Mouse (Mus musculus): ENCODE measurements around the gene Pate3. TPM values are rescaled to one million over a fixed set of nuclear protein-coding genes. Genes with fewer than 3 reads are reported as not detected.
"Not testable (repeated sequence)": the region's sequence is repeated elsewhere in the genome, so short reads cannot be mapped to it uniquely, and the experiment has no call there.

Gene Pate3
- total RNA-seq (2014; rRNA removed) (not detected in 2 replicates), polyA plus RNA-seq (2015; fragmentation: Nextera tagmentation; extraction: Ambion mirVana) (not detected in 2 replicates)

DNA sequence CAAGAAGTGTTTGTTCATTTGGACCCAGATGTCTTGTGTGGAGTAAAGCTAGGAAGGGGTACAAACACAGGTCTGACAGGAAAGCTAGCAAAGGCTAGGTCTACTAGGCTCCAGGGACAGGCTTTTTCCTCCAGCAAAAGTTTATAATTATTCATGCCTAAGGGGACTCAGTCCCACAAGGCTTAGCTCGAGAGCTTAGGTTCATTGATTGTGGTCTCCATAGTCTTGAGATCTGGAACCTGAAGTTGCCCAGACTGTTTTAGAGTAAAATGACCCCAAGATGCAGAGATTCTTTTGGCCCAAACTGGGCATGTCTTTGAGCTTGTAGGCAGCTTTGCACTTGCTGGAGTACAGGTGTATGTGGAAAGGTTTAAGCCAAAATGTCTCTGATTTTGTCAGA, at the start of gene Pate3:
Gene Pate3 (minus strand): TSS at position 101 of the 400 bp plus-strand sequence.
- no peak within 1 kb of the TSS for H3K4me3 ChIP-seq (ENCODE audit: low read length)
- no peaks in the 10 kb centered on the region for H3K36me3 ChIP-seq (ENCODE audit: insufficient read depth, low read length)

DNA sequence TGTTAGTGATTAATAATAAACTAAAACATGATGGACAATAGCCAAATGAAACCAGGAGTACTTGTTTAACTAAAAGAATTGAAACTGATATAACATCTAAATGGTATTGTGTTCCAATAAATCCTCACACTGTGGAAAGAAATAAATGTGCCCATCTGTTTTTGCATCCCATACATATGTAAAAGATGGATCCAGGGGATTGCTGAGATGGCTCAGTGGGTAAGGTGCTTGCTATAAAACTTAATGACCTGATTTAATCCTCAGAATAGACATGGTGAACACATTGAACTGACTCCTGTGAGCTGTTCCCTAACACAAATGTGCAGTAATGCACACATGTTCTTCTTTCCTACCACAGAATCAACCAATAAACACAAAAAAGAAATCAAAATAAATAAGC, 43.9 kb upstream of the Pate3 start:
- no peak for TF ChIP-seq CTCF (IDR thresholded peaks at IDR 0.05; ENCODE audit: low read depth)
- no peaks in the 10 kb centered on the region for H3K27me3 ChIP-seq (ENCODE audit: insufficient read depth, low read length)
- H3K27ac ChIP-seq: no peak overlapping the region
- H3K9me3 ChIP-seq (ENCODE audit: low read length): no peaks in the 10 kb centered on the region
- no peak overlapping the region for H3K4me2 ChIP-seq (ENCODE audit: low read depth, low read length)
- no peak for DNase-seq (ENCODE audit: low spot score)
- no peak overlapping the region for H3K9ac ChIP-seq (replicated peaks; ENCODE audit: low read length)
- no peak overlapping the region for H3K4me3 ChIP-seq (ENCODE audit: low read length)
- no peaks in the 10 kb centered on the region for H3K36me3 ChIP-seq (ENCODE audit: insufficient read depth, low read length)
- H3K4me1 ChIP-seq (ENCODE audit: insufficient read depth, low read length): no peaks in the 10 kb centered on the region
- ATAC-seq: no peak

More for the DNA sequence above, at the start of gene Pate3:
- no peak for TF ChIP-seq CTCF (IDR thresholded peaks at IDR 0.05; ENCODE audit: low read depth)
- DNase-seq (ENCODE audit: low spot score): no peak
- H3K4me2 ChIP-seq (ENCODE audit: low read depth, low read length): no peak within 1 kb of the TSS
- no peaks in the 10 kb centered on the region for H3K4me1 ChIP-seq (ENCODE audit: insufficient read depth, low read length)
- H3K27ac ChIP-seq: no peak within 1 kb of the TSS
- H3K9ac ChIP-seq (replicated peaks; ENCODE audit: low read length): no peak within 1 kb of the TSS
- H3K9me3 ChIP-seq (ENCODE audit: low read length): no peaks in the 10 kb centered on the region
- no peaks in the 10 kb centered on the region for H3K27me3 ChIP-seq (ENCODE audit: insufficient read depth, low read length)
- WGBS: 84% methylated on average over 1 of the region's 1 CpGs
- ATAC-seq: no peak

GRCm38 (mm10) chr9:35687013-35687412, 39.0 kb upstream of the Pate3 start, which contains the start of gene Pate1:
Gene Pate1, minus strand, starts transcription at chr9:35687390.
- H3K36me3 ChIP-seq (ENCODE audit: insufficient read depth, low read length): no peaks in the 10 kb centered on the region
- DNase-seq (ENCODE audit: low spot score) (no peak), ATAC-seq (no peak)
- no peaks in the 10 kb centered on the region for H3K27me3 ChIP-seq (ENCODE audit: insufficient read depth, low read length)
- no peaks in the 10 kb centered on the region for H3K4me1 ChIP-seq (ENCODE audit: insufficient read depth, low read length)
- no peak within 1 kb of the TSS for H3K4me3 ChIP-seq (ENCODE audit: low read length)
- H3K4me2 ChIP-seq (ENCODE audit: low read depth, low read length): no peak within 1 kb of the TSS
- H3K9ac ChIP-seq (replicated peaks; ENCODE audit: low read length): no peak within 1 kb of the TSS
- TF ChIP-seq CTCF (IDR thresholded peaks at IDR 0.05; ENCODE audit: low read depth): no peak
- H3K27ac ChIP-seq: no peak within 1 kb of the TSS
- H3K9me3 ChIP-seq (ENCODE audit: low read length): no peaks in the 10 kb centered on the region
- WGBS: 62% methylated on average over 1 of the region's 1 CpGs

DNA sequence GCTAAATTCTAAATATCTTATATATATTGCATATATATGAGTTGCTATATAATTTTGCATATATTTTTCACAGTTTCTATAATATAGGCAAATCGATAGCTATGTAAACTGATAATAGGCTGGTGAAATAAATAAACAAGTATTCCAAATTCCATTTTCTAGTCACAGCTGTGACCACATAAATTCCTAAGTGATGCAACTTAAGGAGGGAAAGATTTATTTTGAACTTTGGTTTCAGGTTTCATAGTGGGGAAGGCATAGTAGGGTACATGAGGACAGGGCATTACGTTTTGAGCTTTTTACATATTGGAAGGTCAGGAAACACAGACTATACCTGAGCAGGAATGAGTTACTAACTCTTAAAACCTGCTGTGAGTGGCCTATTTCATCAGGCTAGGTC, 25.6 kb upstream of the Pate3 start:
- 85% methylated on average over 2 of the region's 2 CpGs for WGBS
- H3K27ac ChIP-seq: no peak overlapping the region
- no peak for TF ChIP-seq CTCF (IDR thresholded peaks at IDR 0.05; ENCODE audit: low read depth)
- H3K4me1 ChIP-seq (ENCODE audit: insufficient read depth, low read length): no peaks in the 10 kb centered on the region
- H3K36me3 ChIP-seq (ENCODE audit: insufficient read depth, low read length): no peaks in the 10 kb centered on the region
- no peak overlapping the region for H3K9ac ChIP-seq (replicated peaks; ENCODE audit: low read length)
- no peak for ATAC-seq
- H3K4me3 ChIP-seq (ENCODE audit: low read length): no peak overlapping the region
- H3K4me2 ChIP-seq (ENCODE audit: low read depth, low read length): no peak overlapping the region
- H3K27me3 ChIP-seq (ENCODE audit: insufficient read depth, low read length): no peaks in the 10 kb centered on the region
- DNase-seq (ENCODE audit: low spot score): no peak
- no peaks in the 10 kb centered on the region for H3K9me3 ChIP-seq (ENCODE audit: low read length)

GRCm38 (mm10) chr9:35632981-35633380, 15.0 kb downstream of the Pate3 start:
- no peak overlapping the region for H3K9ac ChIP-seq (replicated peaks; ENCODE audit: low read length)
- H3K36me3 ChIP-seq (ENCODE audit: insufficient read depth, low read length): no peaks in the 10 kb centered on the region
- DNase-seq (ENCODE audit: low spot score) (no peak), ATAC-seq (no peak)
- no peaks in the 10 kb centered on the region for H3K9me3 ChIP-seq (ENCODE audit: low read length)
- no peak overlapping the region for H3K4me3 ChIP-seq (ENCODE audit: low read length)
- no peaks in the 10 kb centered on the region for H3K4me1 ChIP-seq (ENCODE audit: insufficient read depth, low read length)
- H3K27ac ChIP-seq: no peak overlapping the region
- no peak overlapping the region for H3K4me2 ChIP-seq (ENCODE audit: low read depth, low read length)
- TF ChIP-seq CTCF (IDR thresholded peaks at IDR 0.05; ENCODE audit: low read depth): no peak
- no peaks in the 10 kb centered on the region for H3K27me3 ChIP-seq (ENCODE audit: insufficient read depth, low read length)
- 92% methylated on average over 1 of the region's 1 CpGs for WGBS

GRCm38 (mm10) chr9:35616784-35617183, 31.2 kb downstream of the Pate3 start:
- H3K36me3 ChIP-seq (ENCODE audit: insufficient read depth, low read length); H3K4me1 ChIP-seq (ENCODE audit: insufficient read depth, low read length); H3K9ac ChIP-seq (replicated peaks; ENCODE audit: low read length); H3K4me3 ChIP-seq (ENCODE audit: low read length); H3K4me2 ChIP-seq (ENCODE audit: low read depth, low read length); H3K9me3 ChIP-seq (ENCODE audit: low read length); H3K27me3 ChIP-seq (ENCODE audit: insufficient read depth, low read length); ATAC-seq; H3K27ac ChIP-seq; DNase-seq (ENCODE audit: low spot score): not testable (repeated sequence)
- WGBS: 82% methylated on average over 2 of the region's 2 CpGs

GRCm38 (mm10) chr9:35614005-35614404, 34.0 kb downstream of the Pate3 start:
- ATAC-seq: no peak
- TF ChIP-seq CTCF (IDR thresholded peaks at IDR 0.05; ENCODE audit: low read depth): peak; percentile 53
- WGBS: 34% methylated on average over 2 of the region's 2 CpGs

More at GRCm38 (mm10) chr9:35614005-35614404, 34.0 kb downstream of the Pate3 start:
- H3K4me1 ChIP-seq (ENCODE audit: insufficient read depth, low read length): no peaks in the 10 kb centered on the region
- H3K9ac ChIP-seq (replicated peaks; ENCODE audit: low read length): no peak overlapping the region
- no peak overlapping the region for H3K27ac ChIP-seq
- no peaks in the 10 kb centered on the region for H3K9me3 ChIP-seq (ENCODE audit: low read length)
- no peaks in the 10 kb centered on the region for H3K36me3 ChIP-seq (ENCODE audit: insufficient read depth, low read length)
- no peak overlapping the region for H3K4me3 ChIP-seq (ENCODE audit: low read length)
- H3K4me2 ChIP-seq (ENCODE audit: low read depth, low read length): no peak overlapping the region
- H3K27me3 ChIP-seq (ENCODE audit: insufficient read depth, low read length): no peaks in the 10 kb centered on the region
- peak; percentile 3 for DNase-seq (ENCODE audit: low spot score)
